Mouse (Mus musculus) ES-E14 (cell line): ENCODE measurements around the gene Zfp579. TPM values are rescaled to one million over a fixed set of nuclear protein-coding genes. Genes with fewer than 3 reads are reported as not detected.
A peak's percentile ranks its signal among the peaks of the same experiment; 100 is the strongest.

Source experiments
- DNase-seq: peaks from one replicate; pipeline ENCODE4 v3.0.0-alpha.2; 2013; ENCODE audit warnings: low read depth, low spot score
- H3K27ac ChIP-seq: 2 replicates; pipeline ENCODE4 v1.5.1; 2012; ENCODE audit warnings: low read depth, mild to moderate bottlenecking, low read length, moderate library complexity, mixed read lengths; ENCODE audit not compliant: poor library complexity, insufficient read depth, severe bottlenecking
- H3K36me3 ChIP-seq: 2 replicates; pipeline ENCODE4 v1.6.1; 2012; ENCODE audit warnings: mild to moderate bottlenecking, low read length, moderate library complexity, mixed read lengths; ENCODE audit not compliant: control insufficient read depth, poor library complexity, insufficient read depth, severe bottlenecking
- H3K4me1 ChIP-seq, 2 experiments: fragments of 150-350 bp in 1 of 2; sonication (generic) in 1 of 2; 2 replicates each; pipeline ENCODE4 v1.6.1; 2012; ENCODE audit warnings: low read length in 2 of 2, mild to moderate bottlenecking in 1 of 2, mixed read lengths in 1 of 2; ENCODE audit not compliant: control insufficient read depth in 2 of 2, insufficient read depth in 2 of 2, poor library complexity in 1 of 2
- H3K4me3 ChIP-seq, 2 experiments: fragments of 150-350 bp in 1 of 2; sonication (generic) in 1 of 2; 2 replicates each; pipeline ENCODE4 v1.5.1; 2012; ENCODE audit warnings: low read length in 2 of 2, low read depth in 1 of 2, mild to moderate bottlenecking in 1 of 2, mixed read lengths in 1 of 2; ENCODE audit not compliant: insufficient read depth in 1 of 2, poor library complexity in 1 of 2, severe bottlenecking in 1 of 2
- H3K9ac ChIP-seq: 2 replicates; pipeline ENCODE4 v1.6.1; 2012; ENCODE audit warnings: low read depth, mild to moderate bottlenecking, low read length, mixed read lengths; ENCODE audit not compliant: poor library complexity, insufficient read depth, severe bottlenecking
- H3K9me3 ChIP-seq: fragments of 150-350 bp; sonication (generic); 2 replicates; pipeline ENCODE4 v1.6.1; 2012; ENCODE audit warnings: low read depth, mild to moderate bottlenecking, low read length; ENCODE audit not compliant: control insufficient read depth, insufficient read depth
- CHD2 ChIP-seq: IDR thresholded peaks from 2 replicates; pipeline ENCODE4 v1.6.1; 2014; ENCODE audit warnings: mild to moderate bottlenecking, low read depth, low read length, inconsistent platforms
- HCFC1 ChIP-seq: IDR thresholded peaks from 2 replicates; pipeline ENCODE4 v1.6.1; 2012; ENCODE audit warnings: low read length, inconsistent platforms, borderline replicate concordance; ENCODE audit not compliant: insufficient read depth
- MAFK ChIP-seq: IDR thresholded peaks from 2 replicates; pipeline ENCODE4 v1.6.1; 2014; ENCODE audit warnings: mild to moderate bottlenecking, low read depth, low read length, inconsistent platforms; ENCODE audit not compliant: insufficient read depth
- ZC3H11A ChIP-seq: IDR thresholded peaks from 2 replicates; pipeline ENCODE4 v1.6.1; 2012; ENCODE audit warnings: low read depth, mild to moderate bottlenecking, inconsistent platforms, low read length, borderline replicate concordance
- ZNF384 ChIP-seq: IDR thresholded peaks from 2 replicates; pipeline ENCODE4 v1.6.1; 2012; ENCODE audit warnings: low read depth, low read length, inconsistent platforms
- in situ Hi-C, 2 experiments: fragments of 600-800 bp; cut with MboI; formaldehyde crosslinking; loops; one replicate each; pipeline ENCODE4 v1.15.1; 2025; ENCODE audit warnings: low sequenced_read_pairs in 2 of 2, inconsistent platforms in 1 of 2; ENCODE audit not compliant: unreplicated experiment in 2 of 2
- total RNA-seq: library from RNA; depleted of rRNA; stranded (reverse); fragments of 300-350 nt; gene quantifications from 2 replicates; pipeline ENCODE4 v1.2.3, GENCODE M21; 2012

Zfp579 gene
- total RNA-seq, 1 experiment: 2.9 TPM

DNA sequence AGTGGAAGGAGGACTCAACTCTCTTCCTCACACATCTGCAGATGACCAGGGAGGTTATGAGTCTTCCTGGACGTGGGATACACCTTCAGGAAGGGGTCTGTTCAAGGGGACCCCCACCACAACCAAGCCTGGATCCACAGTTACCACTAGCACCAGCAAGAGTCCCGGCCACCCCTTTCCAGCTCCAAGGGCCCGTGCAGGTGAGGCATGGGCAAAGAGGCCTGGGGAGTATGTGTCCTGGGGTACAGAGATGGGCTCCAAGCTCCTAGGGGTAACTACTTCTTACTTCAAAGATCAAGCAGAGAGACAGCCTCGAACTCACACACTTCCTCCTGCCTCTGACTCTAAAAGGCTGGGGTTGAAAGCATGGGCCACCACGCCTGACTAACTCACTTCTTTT, 53.3 kb downstream of the Zfp579 start:
- no peaks in the 10 kb centered on the region for H3K9me3 ChIP-seq
- in situ Hi-C loops: no loop called here
- no peak for DNase-seq
- no peak for TF ChIP-seq HCFC1
- TF ChIP-seq MAFK: no peak
- TF ChIP-seq CHD2: no peak
- TF ChIP-seq ZC3H11A: no peak
- no peak for TF ChIP-seq ZNF384
- H3K27ac ChIP-seq: no peak overlapping the region
- no peak overlapping the region for H3K4me3 ChIP-seq
- H3K9ac ChIP-seq: no peak overlapping the region
- H3K36me3 ChIP-seq: no peaks in the 10 kb centered on the region
- 0 out of 4 replicates have a peak, but pooled peaks cover 0 to 3% of the 10 kb centered on the region in 2 experiments for H3K4me1 ChIP-seq

DNA sequence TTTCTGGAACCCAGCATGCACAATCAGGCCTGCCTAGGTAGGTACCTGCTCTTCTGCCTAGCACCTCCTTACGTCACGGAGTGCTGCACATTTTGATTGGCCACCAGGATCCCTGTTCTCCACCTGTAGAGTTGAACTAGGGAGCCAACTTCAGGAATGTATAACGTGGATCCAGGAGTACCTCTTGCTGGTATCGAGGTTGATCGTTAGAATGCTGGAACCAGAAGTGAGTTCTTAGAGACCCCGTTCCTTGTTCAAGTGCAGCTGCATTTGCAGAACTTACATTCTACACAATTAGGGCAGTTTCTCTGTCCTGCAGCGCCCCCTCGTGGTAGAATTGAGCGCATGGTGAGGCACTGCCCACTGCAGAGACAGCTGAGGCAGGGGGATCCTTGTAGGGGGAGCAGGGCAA, 55.9 kb downstream of the Zfp579 start:
- peak; percentile 88 for DNase-seq
- TF ChIP-seq ZC3H11A: peak; percentile 75; the same call in 1 of the 2 replicates
- no peak for TF ChIP-seq MAFK
- TF ChIP-seq HCFC1: no peak
- peak; percentile 97 for TF ChIP-seq CHD2
- TF ChIP-seq ZNF384: no peak
- Histone ChIP-seq H3K4me1 (0 out of 4 replicates have a peak, but pooled peaks cover 0 to 3% of the 10 kb centered on the region in 2 experiments), H3K4me3 (peak overlapping the region in 1 of 2 experiments; percentile 26; a peak in 2 of 4 replicates), H3K36me3 (no peaks in the 10 kb centered on the region), H3K27ac (no peak overlapping the region), H3K9me3 (no peaks in the 10 kb centered on the region), H3K9ac (no peak overlapping the region)
- in situ Hi-C loops: no loop called here

DNA sequence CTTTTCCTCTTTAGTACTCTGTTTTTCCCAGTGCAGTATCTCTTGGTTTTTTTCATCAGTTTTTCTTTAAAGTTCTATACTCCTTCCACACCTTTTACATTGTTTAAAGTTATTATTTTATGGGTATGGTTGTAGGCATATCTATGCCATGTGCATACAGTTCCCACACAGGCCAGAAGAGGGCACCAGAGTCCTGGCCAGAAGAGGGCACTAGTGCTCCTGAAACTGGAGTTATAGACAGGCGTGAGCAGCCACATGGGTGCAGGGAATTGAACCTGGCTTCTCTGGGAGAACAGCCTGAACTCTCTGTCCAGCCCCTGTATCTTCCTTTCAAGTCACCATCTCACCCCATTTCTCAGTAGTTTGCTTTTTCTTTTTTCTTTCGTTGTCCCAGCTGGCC, 57.5 kb downstream of the Zfp579 start:
- Histone ChIP-seq H3K4me3 (no peak overlapping the region), H3K27ac (no peak overlapping the region), H3K9ac (no peak overlapping the region; the same call in 1 of the 2 replicates), H3K4me1 (0 out of 4 replicates have a peak, but pooled peaks cover 0 to under 1% of the 10 kb centered on the region in 2 experiments), H3K9me3 (no peaks in the 10 kb centered on the region), H3K36me3 (no peaks in the 10 kb centered on the region)
- in situ Hi-C loops: no loop called here
- TF ChIP-seq MAFK (no peak), ZNF384 (no peak), HCFC1 (no peak), ZC3H11A (peak; percentile 18; the same call in 1 of the 2 replicates), CHD2 (no peak)
- peak; percentile 63 for DNase-seq

DNA sequence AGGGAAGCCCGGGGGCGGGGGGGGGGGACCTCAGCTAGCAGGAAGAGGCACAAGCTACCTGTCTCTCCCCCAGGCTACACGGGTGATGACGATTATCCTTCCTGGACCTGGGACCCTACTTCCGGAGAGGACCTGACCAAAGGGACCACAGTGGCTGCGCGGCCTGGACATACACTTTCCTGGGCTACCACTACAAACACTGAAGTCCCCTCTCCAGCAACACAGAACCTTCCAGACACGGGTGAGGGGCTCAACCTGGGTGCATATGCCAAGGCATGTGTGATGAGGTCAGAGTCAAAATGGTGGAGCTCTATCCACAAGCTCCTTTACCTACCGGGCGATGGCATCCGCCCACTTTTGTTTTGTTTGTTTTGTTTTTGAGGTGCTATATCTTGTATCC, 58.6 kb downstream of the Zfp579 start:
- Histone ChIP-seq H3K4me1 (no peaks in the 10 kb centered on the region), H3K4me3 (no peak overlapping the region), H3K36me3 (no peaks in the 10 kb centered on the region), H3K27ac (no peak overlapping the region), H3K9me3 (no peaks in the 10 kb centered on the region), H3K9ac (no peak overlapping the region)
- in situ Hi-C loops: no loop called here
- DNase-seq: no peak
- TF ChIP-seq ZNF384 (no peak), MAFK (no peak), CHD2 (no peak), HCFC1 (no peak), ZC3H11A (no peak)
